Mouse (Mus musculus) ES-Bruce4 (cell line): Measurements from ENCODE around the gene Slamf9. TPM values are rescaled to one million over a fixed set of nuclear protein-coding genes. Genes with fewer than 3 reads are reported as not detected.

Experiments used
- H3K27ac ChIP-seq: 2 replicates; pipeline ENCODE4 v1.5.1; 2012; ENCODE audit warnings: low read length, inconsistent platforms; ENCODE audit not compliant: insufficient read depth
- H3K27me3 ChIP-seq: 2 replicates; pipeline ENCODE4 v1.6.1; 2012; ENCODE audit warnings: mild to moderate bottlenecking, low read length, inconsistent platforms; ENCODE audit not compliant: control insufficient read depth, poor library complexity, insufficient read depth, severe bottlenecking
- H3K36me3 ChIP-seq: 2 replicates; pipeline ENCODE4 v1.6.1; 2012; ENCODE audit warnings: inconsistent platforms, mild to moderate bottlenecking, low read length, moderate library complexity; ENCODE audit not compliant: control insufficient read depth, poor library complexity, insufficient read depth, severe bottlenecking
- H3K4me1 ChIP-seq: one replicate; pipeline ENCODE4 v1.8.1; 2011; ENCODE audit warnings: low read length; ENCODE audit not compliant: control insufficient read depth, insufficient read depth
- H3K4me3 ChIP-seq: 2 replicates; pipeline ENCODE4 v1.5.1; 2011; ENCODE audit warnings: low read depth, mild to moderate bottlenecking, low read length
- H3K9ac ChIP-seq: 2 replicates; pipeline ENCODE4 v1.6.1; 2012; ENCODE audit warnings: low read depth, mild to moderate bottlenecking, inconsistent platforms; ENCODE audit not compliant: poor library complexity, severe bottlenecking
- H3K9me3 ChIP-seq: replicated peaks from 2 replicates; pipeline ENCODE4 v1.6.1; 2012; ENCODE audit warnings: mild to moderate bottlenecking, low read length, inconsistent platforms; ENCODE audit not compliant: control insufficient read depth, poor library complexity, insufficient read depth, severe bottlenecking
- CTCF ChIP-seq: IDR thresholded peaks from one replicate; pipeline ENCODE4 v1.8.1; 2011; ENCODE audit warnings: low read depth, low read length
- EP300 ChIP-seq: IDR thresholded peaks from 2 replicates; pipeline ENCODE4 v1.6.1; 2011; ENCODE audit warnings: low read depth, low read length; ENCODE audit not compliant: insufficient read depth
- POLR2A ChIP-seq: IDR thresholded peaks from one replicate; pipeline ENCODE4 v1.8.1; 2011; ENCODE audit warnings: low read length; ENCODE audit not compliant: insufficient read depth
- polyA plus RNA-seq: library from polyadenylated mRNA; stranded (reverse); fragments of >200 nt; gene quantifications from 2 replicates; pipeline ENCODE4 v1.2.4, GENCODE M21; 2011; ENCODE audit warnings: low read depth; ENCODE audit not compliant: missing spikeins, insufficient read depth, insufficient read length

The Slamf9 gene
- polyA plus RNA-seq, 1 experiment, result 0.46 TPM

GRCm38 (mm10) chr1:172488831-172489230 lies 13.7 kb downstream of the Slamf9 start:
- Histone ChIP-seq H3K9ac (no peak overlapping the region), H3K36me3 (no peaks in the 10 kb centered on the region; the same call in 1 of the 2 replicates), H3K27me3 (no peaks in the 10 kb centered on the region), H3K27ac (no peak overlapping the region), H3K4me1 (no peaks in the 10 kb centered on the region), H3K4me3 (no peak overlapping the region), H3K9me3 (no peaks in the 10 kb centered on the region)
- TF ChIP-seq EP300, result no peak

GRCm38 (mm10) chr1:172489585-172490250 lies 14.6 kb downstream of the Slamf9 start:
- peak overlapping the region; percentile 20 for H3K9ac ChIP-seq
- TF ChIP-seq EP300 (no peak), POLR2A (no peak), CTCF (no peak)
- no peaks in the 10 kb centered on the region for H3K27me3 ChIP-seq
- peak overlapping the region; percentile 76 for H3K4me3 ChIP-seq
- H3K9me3 ChIP-seq, result no peaks in the 10 kb centered on the region
- no peaks in the 10 kb centered on the region for H3K4me1 ChIP-seq
- H3K27ac ChIP-seq, result no peak overlapping the region
- H3K36me3 ChIP-seq, result no peaks in the 10 kb centered on the region

DNA sequence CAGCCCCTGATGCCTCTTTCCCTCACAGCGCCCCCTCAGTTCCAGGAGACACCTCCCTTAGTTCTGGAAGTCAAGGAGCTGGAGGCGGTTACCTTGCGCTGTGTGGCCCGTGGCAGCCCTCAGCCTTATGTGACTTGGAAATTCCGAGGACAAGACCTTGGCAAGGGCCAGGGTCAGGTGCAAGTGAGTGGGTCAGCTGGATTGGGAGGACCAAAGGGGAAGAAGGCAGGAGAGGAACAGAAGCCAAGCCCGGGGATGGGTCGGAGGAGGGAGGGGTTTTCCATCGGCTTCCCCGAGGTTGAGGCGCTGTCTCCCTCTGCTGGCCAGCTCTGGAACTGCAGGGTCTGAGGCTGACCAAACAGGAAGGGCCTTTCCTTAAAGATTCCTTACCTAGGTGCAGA lies 15.1 kb downstream of the Slamf9 start:
- no peaks in the 10 kb centered on the region for H3K4me1 ChIP-seq
- H3K9me3 ChIP-seq, result no peaks in the 10 kb centered on the region
- TF ChIP-seq EP300 (no peak), CTCF (peak; percentile 96), POLR2A (no peak)
- H3K36me3 ChIP-seq, result no peaks in the 10 kb centered on the region
- peak overlapping the region; percentile 20 for H3K9ac ChIP-seq
- H3K4me3 ChIP-seq, result peak overlapping the region; percentile 76
- no peaks in the 10 kb centered on the region for H3K27me3 ChIP-seq
- H3K27ac ChIP-seq, result no peak overlapping the region

DNA sequence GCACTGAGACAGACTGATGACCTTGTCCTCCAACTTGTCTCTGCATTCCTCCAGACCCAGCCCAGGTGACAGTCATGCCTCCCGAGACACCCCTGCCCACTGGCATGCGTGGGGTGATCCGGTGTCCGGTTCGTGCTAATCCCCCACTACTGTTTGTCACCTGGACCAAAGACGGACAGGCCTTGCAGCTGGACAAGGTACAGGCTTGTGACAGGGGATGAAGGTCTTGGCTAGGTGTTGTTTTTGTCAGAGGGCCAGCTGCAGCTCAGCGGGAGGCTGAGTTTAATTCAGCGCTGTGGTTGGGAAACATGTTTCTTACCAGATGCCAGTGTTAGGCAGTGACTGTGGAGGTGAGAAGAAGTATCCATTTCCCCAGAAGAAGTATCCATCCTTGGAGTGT lies 16.9 kb downstream of the Slamf9 start:
- no peaks in the 10 kb centered on the region for H3K36me3 ChIP-seq
- TF ChIP-seq POLR2A (no peak), EP300 (no peak), CTCF (no peak)
- no peak overlapping the region for H3K27ac ChIP-seq
- no peak overlapping the region for H3K4me3 ChIP-seq
- no peaks in the 10 kb centered on the region for H3K4me1 ChIP-seq
- H3K27me3 ChIP-seq, result no peaks in the 10 kb centered on the region
- no peaks in the 10 kb centered on the region for H3K9me3 ChIP-seq
- no peak overlapping the region for H3K9ac ChIP-seq

DNA sequence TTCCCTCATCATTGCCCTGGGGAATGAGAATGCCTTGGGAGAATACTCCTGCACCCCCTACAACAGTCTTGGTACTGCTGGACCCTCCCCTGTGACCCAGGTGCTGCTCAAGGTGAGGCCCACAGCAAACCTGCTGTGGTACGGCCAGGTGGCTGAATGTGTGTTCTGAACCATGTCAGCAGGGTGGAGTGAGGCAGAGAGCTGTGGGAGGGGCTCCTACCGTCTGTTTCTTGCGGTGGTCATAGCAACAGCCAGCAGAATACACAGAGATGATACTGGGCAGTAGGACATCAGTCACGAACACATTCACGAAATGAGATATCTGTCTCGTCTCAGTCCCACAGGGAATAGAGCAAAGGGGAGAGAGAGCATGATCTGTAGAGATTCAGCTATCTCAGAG lies 18.4 kb downstream of the Slamf9 start:
- Histone ChIP-seq H3K27me3 (no peaks in the 10 kb centered on the region), H3K36me3 (no peaks in the 10 kb centered on the region), H3K4me1 (no peaks in the 10 kb centered on the region), H3K27ac (no peak overlapping the region), H3K9me3 (no peaks in the 10 kb centered on the region), H3K9ac (no peak overlapping the region), H3K4me3 (no peak overlapping the region)
- no peak for TF ChIP-seq EP300
- TF ChIP-seq POLR2A, result no peak
- no peak for TF ChIP-seq CTCF

GRCm38 (mm10) chr1:172496030-172496429 lies 20.9 kb downstream of the Slamf9 start:
- no peak overlapping the region for H3K9ac ChIP-seq
- no peaks in the 10 kb centered on the region for H3K27me3 ChIP-seq
- H3K4me3 ChIP-seq, result peak overlapping the region; percentile 39
- H3K9me3 ChIP-seq, result no peaks in the 10 kb centered on the region
- no peaks in the 10 kb centered on the region for H3K36me3 ChIP-seq
- no peaks in the 10 kb centered on the region for H3K4me1 ChIP-seq
- no peak for TF ChIP-seq POLR2A
- no peak for TF ChIP-seq EP300
- TF ChIP-seq CTCF, result no peak
- H3K27ac ChIP-seq, result no peak overlapping the region
